16 mouse cellular contexts compared by ENCODE assay signal in the genomic region with DNA sequence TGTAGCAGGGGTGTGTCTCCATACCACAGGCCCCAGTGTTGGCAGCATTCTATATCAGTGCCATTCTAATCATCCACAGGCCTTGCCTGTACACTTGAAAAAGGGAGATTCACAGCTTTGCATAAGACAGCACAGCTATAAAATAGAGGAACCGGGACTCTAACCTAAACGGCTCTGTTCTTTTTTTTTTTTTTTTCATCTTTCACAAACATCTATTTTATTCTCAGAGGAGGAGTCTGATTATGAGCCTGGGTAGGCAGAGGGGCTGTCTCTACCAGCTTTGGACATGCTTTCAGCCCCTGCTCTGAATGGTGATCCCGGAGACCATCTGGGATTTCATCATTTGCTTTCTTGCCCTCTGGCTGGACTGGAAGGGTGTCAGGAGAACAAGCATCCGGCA.
"Had no signal": no experiment of that assay in that cellular context is flagged by ENCODE, and none has a peak within 500 bp of the region (broad histone marks: within the 10 kb centered on the region; RNA-seq: fewer than 3 reads in every experiment).

No protein-coding gene starts in this region.

- H3K36me3 ChIP-seq: neural tube, embryonic 13.5 days; neural tube, embryonic 15.5 days; stomach, embryonic 15.5 days had no signal

- H3K4me3 ChIP-seq: neural tube, embryonic 13.5 days; neural tube, embryonic 15.5 days; stomach, embryonic 15.5 days had no signal

- H3K27ac ChIP-seq: neural tube, embryonic 13.5 days; neural tube, embryonic 15.5 days; stomach, embryonic 15.5 days; stomach, postnatal 0 days had no signal

- DNase-seq: retina, postnatal 1 day; right cerebral cortex, adult 18-20 months; right cerebral cortex, postnatal 14 days; right cerebral cortex, postnatal 25 days; right cerebral cortex, postnatal 4 days; spleen, adult 18-20 months; thymus, adult 18-20 months; thymus, adult 2 months; thymus, postnatal 14 days; thymus, postnatal 25 days; thymus, postnatal 36 days; thymus, postnatal 4 days had no signal

- H3K4me1 ChIP-seq: neural tube, embryonic 13.5 days; neural tube, embryonic 15.5 days; stomach, embryonic 15.5 days had no signal

- H3K9ac ChIP-seq: neural tube, embryonic 13.5 days; neural tube, embryonic 15.5 days; stomach, embryonic 15.5 days had no signal

- H3K9me3 ChIP-seq: neural tube, embryonic 13.5 days; neural tube, embryonic 15.5 days; stomach, embryonic 15.5 days had no signal

- H3K4me2 ChIP-seq: neural tube, embryonic 13.5 days; neural tube, embryonic 15.5 days; stomach, embryonic 15.5 days had no signal

- H3K27me3 ChIP-seq: neural tube, embryonic 13.5 days; neural tube, embryonic 15.5 days; stomach, embryonic 15.5 days had no signal
